Mouse (Mus musculus) A20 (cell line): ENCODE results near the gene Cyp11a1.

Experiments
- DNase-seq: peaks from one replicate; pipeline ENCODE4 v3.0.0-alpha.2; 2011; ENCODE audit warnings: low read depth, low spot score

The Cyp11a1 gene

GRCm38 (mm10) chr9:58008336-58009014 is 2.3 kb downstream of the Cyp11a1 start:
- no peak for DNase-seq

DNA sequence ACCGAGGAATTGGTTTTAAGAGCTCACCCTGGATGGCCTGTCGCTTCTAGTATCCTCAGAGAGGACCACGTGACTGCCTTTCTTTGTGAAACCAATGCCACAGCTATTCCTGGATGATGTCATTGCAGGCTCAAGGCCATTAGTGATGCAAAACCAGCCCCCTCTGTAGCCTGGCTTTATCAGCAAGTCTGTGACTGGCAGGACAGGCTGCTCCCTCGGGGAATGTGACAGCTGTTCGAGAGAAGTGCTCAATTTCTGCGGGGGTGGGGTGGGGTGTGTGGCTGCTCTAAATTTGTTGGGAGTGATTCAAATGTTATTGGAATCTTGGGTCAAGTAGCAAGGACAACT is 2.8 kb downstream of the Cyp11a1 start:
- no peak for DNase-seq

- peak; percentile 34 for DNase-seq
Measured at GRCm38 (mm10) chr9:58009588-58009987, 3.4 kb downstream of the Cyp11a1 start.

DNA sequence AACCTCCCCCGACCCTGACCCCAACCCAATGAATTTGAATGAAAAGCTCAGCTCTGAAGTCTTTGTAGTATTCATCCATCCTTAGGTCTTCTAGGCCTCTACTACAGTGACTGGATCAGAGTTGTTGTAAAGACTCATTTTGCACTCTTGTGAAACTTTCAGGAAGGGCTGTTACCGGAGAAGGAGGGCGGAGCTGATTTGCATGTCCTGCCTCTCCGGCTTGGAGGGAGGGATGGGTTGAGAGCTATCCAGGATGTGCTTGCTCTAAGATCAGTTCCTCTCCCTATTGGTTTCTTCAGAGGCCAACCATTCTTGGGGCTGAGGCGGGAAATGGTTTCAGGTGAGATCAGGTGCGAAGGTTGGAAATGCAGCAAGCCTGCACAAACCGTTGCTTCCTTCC is 4.8 kb downstream of the Cyp11a1 start:
- DNase-seq: no peak

DNA sequence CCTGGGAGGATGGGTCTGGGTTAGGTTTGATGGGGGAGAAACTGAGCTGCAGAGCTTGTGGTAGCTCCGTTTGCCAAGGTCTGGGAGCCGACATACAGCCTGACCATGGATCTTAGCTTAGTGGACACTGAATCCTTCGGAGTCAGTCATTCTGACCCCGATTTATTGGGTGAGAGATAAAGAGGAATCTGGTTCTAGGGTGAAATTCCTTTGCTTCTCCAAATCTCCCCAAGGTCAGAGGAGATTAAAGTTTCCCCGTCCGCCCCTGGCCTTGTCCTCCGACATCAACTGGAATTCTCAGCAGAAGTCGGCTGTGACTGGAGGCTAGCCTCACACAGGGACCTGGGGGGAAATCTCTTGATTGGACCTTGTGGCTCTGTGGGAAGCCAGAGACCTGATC is 5.3 kb downstream of the Cyp11a1 start:
- no peak for DNase-seq

GRCm38 (mm10) chr9:58012486-58012885 is 6.3 kb downstream of the Cyp11a1 start:
- no peak for DNase-seq

GRCm38 (mm10) chr9:58012935-58013334 is 6.7 kb downstream of the Cyp11a1 start:
- no peak for DNase-seq

- DNase-seq: no peak
Measured at GRCm38 (mm10) chr9:58014393-58015160, 8.4 kb downstream of the Cyp11a1 start.

- no peak for DNase-seq
Measured at GRCm38 (mm10) chr9:58015856-58016255, 9.6 kb downstream of the Cyp11a1 start.

GRCm38 (mm10) chr9:58016962-58017361 is 10.8 kb downstream of the Cyp11a1 start:
- no peak for DNase-seq

DNA sequence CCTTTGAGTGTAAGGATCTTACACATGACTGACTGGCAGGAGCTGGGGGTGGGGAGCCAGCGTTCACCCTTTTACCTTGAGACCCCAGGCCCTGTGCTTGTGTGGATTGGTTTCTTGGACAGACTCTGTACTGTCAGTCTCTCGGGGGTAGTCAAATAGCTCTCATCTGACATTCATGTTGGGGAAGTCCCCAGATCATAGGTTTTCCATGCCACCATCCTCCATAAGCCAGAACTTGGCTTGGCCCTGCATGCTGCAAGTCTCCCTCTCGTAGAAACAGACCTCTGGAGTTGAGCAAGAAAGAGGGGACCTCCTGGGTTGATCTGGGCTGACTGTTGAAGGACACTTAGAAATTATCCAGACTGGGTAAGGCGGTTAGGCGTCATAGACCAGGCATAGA is 12.2 kb downstream of the Cyp11a1 start:
- DNase-seq: no peak

- no peak for DNase-seq
Measured at GRCm38 (mm10) chr9:58025995-58026394, 19.8 kb downstream of the Cyp11a1 start.

GRCm38 (mm10) chr9:58027426-58028180 is 21.4 kb downstream of the Cyp11a1 start:
- no peak for DNase-seq

DNA sequence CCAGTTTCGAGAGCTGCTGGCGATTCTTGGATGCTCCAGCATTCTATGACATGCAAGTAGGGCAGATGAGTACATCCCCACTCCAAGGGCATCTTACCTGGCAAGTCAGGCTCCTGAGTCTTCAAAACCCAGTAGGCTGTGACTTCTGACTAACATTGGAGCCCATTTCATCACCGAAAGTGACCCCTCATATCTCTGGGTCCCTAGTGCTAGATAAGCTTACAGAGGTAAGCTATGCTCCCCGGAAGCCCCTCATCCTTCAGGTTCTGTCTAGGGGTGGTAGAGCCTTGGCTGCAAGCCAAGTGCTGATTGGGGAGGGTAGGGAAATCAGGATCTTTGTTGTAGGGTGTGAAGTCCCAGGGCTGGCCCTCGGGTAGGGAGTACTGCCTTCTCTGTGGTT is 22.6 kb downstream of the Cyp11a1 start:
- no peak for DNase-seq

DNA sequence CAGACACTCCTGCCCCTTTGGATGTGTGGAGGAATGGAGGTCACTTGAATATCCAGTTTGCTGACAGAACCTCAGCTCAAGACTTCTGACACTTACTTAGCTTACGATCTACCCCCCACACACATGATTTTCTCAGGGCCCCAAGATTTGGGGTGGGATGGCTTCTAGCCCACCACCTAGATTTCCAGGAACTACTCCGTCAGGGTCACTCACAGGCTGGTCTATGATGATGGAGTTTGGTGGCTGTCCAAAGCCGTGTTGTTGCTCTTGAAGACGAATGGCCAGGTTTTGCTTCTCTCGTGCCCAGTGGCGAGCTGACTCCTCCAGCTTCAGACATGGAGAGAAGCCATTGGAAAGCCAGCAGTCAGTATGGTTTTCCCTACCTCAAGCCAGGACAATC is 23.4 kb downstream of the Cyp11a1 start:
- no peak for DNase-seq

- no peak for DNase-seq
Measured at GRCm38 (mm10) chr9:58031895-58032294, 25.7 kb downstream of the Cyp11a1 start.

GRCm38 (mm10) chr9:58035519-58035918 is 29.3 kb downstream of the Cyp11a1 start:
- no peak for DNase-seq

DNA sequence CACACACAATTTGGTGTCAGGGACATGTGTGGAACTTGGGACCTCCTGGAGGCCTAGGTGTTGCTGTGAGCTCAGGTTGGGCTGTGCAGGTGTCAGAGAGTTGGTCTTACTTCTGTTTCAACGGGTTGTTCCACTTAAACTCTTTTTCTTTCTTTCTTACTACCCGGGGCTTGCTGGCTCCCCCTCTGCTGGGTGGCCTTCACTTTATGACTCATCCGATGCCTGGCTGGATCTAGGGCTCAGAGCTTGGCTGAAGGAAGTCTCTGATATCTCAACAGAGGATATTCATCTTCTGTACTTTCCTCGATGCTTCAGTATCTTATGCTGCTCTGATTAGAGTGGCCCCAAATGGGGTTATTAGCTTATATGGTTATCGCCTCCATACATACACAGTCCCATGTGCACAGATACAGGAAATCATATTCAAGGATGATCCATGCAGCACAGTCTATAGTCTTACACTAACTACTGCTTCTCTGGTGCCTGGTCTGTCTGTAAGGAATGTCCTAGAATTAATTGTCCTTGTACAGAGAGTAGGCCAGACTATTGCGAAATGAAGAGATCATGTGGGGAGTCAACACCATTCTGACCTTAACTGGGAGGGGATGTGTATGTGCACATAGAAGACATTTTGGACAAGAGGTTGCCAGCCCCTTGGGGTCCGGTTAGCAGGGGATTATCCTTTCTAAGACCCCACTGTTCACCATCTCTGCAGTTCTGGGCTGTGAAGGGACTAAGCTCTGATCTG is 29.9 kb downstream of the Cyp11a1 start:
- DNase-seq: no peak

GRCm38 (mm10) chr9:58036961-58037360 is 30.8 kb downstream of the Cyp11a1 start:
- no peak for DNase-seq

DNA sequence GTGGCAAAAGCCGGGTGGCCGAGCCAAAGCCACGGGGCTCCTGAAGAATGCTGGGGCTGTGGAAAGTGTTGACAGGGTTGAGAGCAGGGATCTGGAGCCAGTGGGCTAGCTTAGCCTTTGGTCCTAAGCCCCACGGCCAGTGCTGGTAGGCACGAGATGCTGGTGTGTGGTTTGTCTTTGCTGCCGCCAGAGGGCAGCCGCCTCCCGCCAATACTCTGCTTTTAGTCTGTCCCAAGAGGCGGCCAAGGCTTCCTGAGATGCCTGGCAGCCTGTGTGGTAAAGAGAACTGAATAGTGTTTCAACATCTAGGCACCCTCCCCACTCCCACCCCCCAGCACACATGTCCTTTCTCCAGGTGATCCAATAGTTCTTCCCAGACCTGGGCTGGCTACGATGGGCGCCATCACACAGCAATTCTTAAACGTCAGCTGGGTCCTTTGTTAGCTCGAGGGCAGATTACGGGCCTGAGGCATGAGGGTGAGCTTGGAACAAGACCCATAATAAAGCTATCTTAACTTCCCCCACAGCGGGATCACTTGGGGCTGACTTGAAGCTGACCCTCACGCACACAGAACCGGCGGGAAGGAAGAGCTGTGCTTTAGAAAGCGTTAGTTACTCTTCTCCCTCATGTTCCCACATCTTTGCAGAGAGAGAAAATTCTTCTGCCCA is 32.4 kb downstream of the Cyp11a1 start:
- peak; percentile 70 for DNase-seq

- no peak for DNase-seq
Measured at GRCm38 (mm10) chr9:58040977-58041376, 34.8 kb downstream of the Cyp11a1 start.
